25 mouse cellular contexts compared by ENCODE assay signal in the genomic region with DNA sequence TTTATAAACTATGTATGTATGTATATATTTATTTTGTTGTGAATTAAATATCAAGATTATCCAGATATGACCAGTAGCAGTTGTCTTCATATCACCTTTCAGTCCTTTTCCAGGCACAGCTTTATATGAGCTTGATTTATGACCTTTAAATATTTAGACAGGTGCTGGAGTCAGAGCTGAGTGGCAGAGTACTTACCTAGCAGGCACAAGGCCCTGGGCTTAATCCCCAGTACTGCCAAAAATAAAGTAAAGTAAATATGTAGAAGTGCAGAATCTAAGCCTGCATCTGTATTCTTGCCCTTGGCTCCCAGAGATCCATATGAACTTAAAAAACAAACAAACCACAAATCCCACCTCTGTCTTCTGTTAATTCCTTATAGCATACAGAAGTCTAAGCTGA.
"Had no signal": no experiment of that assay in that cellular context is flagged by ENCODE, and none has a peak within 500 bp of the region (broad histone marks: within the 10 kb centered on the region; RNA-seq: fewer than 3 reads in every experiment).

No protein-coding gene starts in this region.

- H3K4me2 ChIP-seq: heart, embryonic 11.5 days; heart, embryonic 13.5 days; heart, embryonic 15.5 days; hindbrain, embryonic 13.5 days; hindbrain, embryonic 15.5 days; kidney, embryonic 15.5 days; limb, embryonic 12.5 days; limb, embryonic 15.5 days had no signal

- H3K27ac ChIP-seq: heart, adult 2 months; heart, embryonic 13.5 days; heart, embryonic 15.5 days; hindbrain, embryonic 13.5 days; hindbrain, embryonic 15.5 days; hindbrain, postnatal 0 days; kidney, embryonic 15.5 days; kidney, postnatal 0 days; limb, embryonic 12.5 days; limb, embryonic 15.5 days had no signal

- H3K9ac ChIP-seq: heart, embryonic 13.5 days; heart, embryonic 15.5 days; hindbrain, embryonic 13.5 days; hindbrain, embryonic 15.5 days; kidney, embryonic 15.5 days; limb, embryonic 12.5 days; limb, embryonic 15.5 days had no signal

- H3K36me3 ChIP-seq: heart, embryonic 13.5 days; heart, embryonic 15.5 days; hindbrain, embryonic 13.5 days; hindbrain, embryonic 15.5 days; kidney, embryonic 15.5 days; limb, embryonic 12.5 days; limb, embryonic 15.5 days had no signal

- DNase-seq: gastrocnemius, postnatal 14 days; gastrocnemius, postnatal 36 days; heart, adult 2 months; heart, postnatal 14 days; heart, postnatal 36 days; kidney, adult 11 months; kidney, adult 2 months; kidney, adult 9 months; kidney, postnatal 14 days; kidney, postnatal 36 days; layer of hippocampus, adult 9-11 months; layer of hippocampus, postnatal 36 days; left cerebral cortex, postnatal 4 days had no signal

- H3K4me3 ChIP-seq: heart, adult 2 months; heart, embryonic 13.5 days; heart, embryonic 15.5 days; hindbrain, embryonic 13.5 days; hindbrain, embryonic 15.5 days; kidney, embryonic 15.5 days; limb, embryonic 12.5 days; limb, embryonic 15.5 days had no signal

- ATAC-seq: forebrain, embryonic 16.5 days; hindbrain, postnatal 0 days; intestine, embryonic 16.5 days had no signal

- H3K4me1 ChIP-seq: heart, embryonic 13.5 days; heart, embryonic 15.5 days; hindbrain, embryonic 13.5 days; hindbrain, embryonic 15.5 days; kidney, embryonic 15.5 days; limb, embryonic 12.5 days had no signal

- H3K9me3 ChIP-seq: heart, embryonic 13.5 days; heart, embryonic 15.5 days; hindbrain, embryonic 13.5 days; hindbrain, embryonic 15.5 days; kidney, embryonic 15.5 days; limb, embryonic 12.5 days; limb, embryonic 15.5 days had no signal

- H3K27me3 ChIP-seq: heart, embryonic 13.5 days; heart, embryonic 15.5 days; hindbrain, embryonic 13.5 days; hindbrain, embryonic 15.5 days; kidney, embryonic 15.5 days; limb, embryonic 12.5 days; limb, embryonic 15.5 days had no signal
